ENCODE assay signal across 27 mouse cellular contexts in genomic region chr1:64317032-64317636, GRCm38 (mm10).
A peak's percentile ranks its signal among the peaks of the same experiment; 100 is the strongest.
DNase-seq lines count a peak whose midpoint lies in the region; ATAC-seq and TF ChIP-seq lines count a peak whose summit lies in the region.
"Had no signal": no experiment of that assay in that cellular context is flagged by ENCODE, and none has a peak within 500 bp of the region (broad histone marks: within the 10 kb centered on the region; RNA-seq: fewer than 3 reads in every experiment).

No protein-coding gene starts in this region.

- intact Hi-C loops in heart, postnatal 14 days (cut with DNase I), result no loop called here

- H3K4me2 ChIP-seq in heart, embryonic 15.5 days, result no peak overlapping the region
- H3K4me2 ChIP-seq in lung, postnatal 0 days (replicated peaks; ENCODE audit: low read depth, low read length), result no peak overlapping the region
- H3K4me2 ChIP-seq: embryonic facial prominence, embryonic 13.5 days; forebrain, embryonic 15.5 days; hindbrain, embryonic 13.5 days; liver, embryonic 15.5 days; lung, embryonic 14.5 days; midbrain, embryonic 11.5 days had no signal

- TF ChIP-seq EP300 in lung, postnatal 0 days (IDR thresholded peaks at IDR 0.05), result no peak

- H3K9ac ChIP-seq in heart, embryonic 15.5 days, result no peak overlapping the region
- no peak overlapping the region for H3K9ac ChIP-seq in lung, postnatal 0 days (replicated peaks; ENCODE audit: low read depth)
- H3K9ac ChIP-seq: embryonic facial prominence, embryonic 13.5 days; forebrain, embryonic 15.5 days; hindbrain, embryonic 13.5 days; liver, embryonic 15.5 days; lung, embryonic 14.5 days had no signal

- no peaks in the 10 kb centered on the region for H3K36me3 ChIP-seq in heart, embryonic 15.5 days
- no peaks in the 10 kb centered on the region for H3K36me3 ChIP-seq in lung, postnatal 0 days (ENCODE audit: insufficient read depth, low read length)
- H3K36me3 ChIP-seq: embryonic facial prominence, embryonic 13.5 days; forebrain, embryonic 10.5 days; forebrain, embryonic 15.5 days; G1E; hindbrain, embryonic 13.5 days; liver, embryonic 15.5 days had no signal

- no peak for TF ChIP-seq CTCF in lung, postnatal 0 days (IDR thresholded peaks at IDR 0.05)

- no peaks in the 10 kb centered on the region for H3K27me3 ChIP-seq in heart, embryonic 15.5 days
- no peaks in the 10 kb centered on the region for H3K27me3 ChIP-seq in lung, postnatal 0 days (replicated peaks; ENCODE audit: insufficient read depth, low read length)
- H3K27me3 ChIP-seq: embryonic facial prominence, embryonic 13.5 days; forebrain, embryonic 15.5 days; hindbrain, embryonic 13.5 days; liver, embryonic 15.5 days; Patski had no signal

- peak; percentile 66 for DNase-seq in adrenal gland, adult 2 months
- DNase-seq in adrenal gland, postnatal 4 days (ENCODE audit: low spot score in 2 of 2), result no peak
- DNase-seq in heart, postnatal 14 days, result no peak
- no peak for DNase-seq in lung, postnatal 0 days (ENCODE audit: low spot score)
- DNase-seq in lung, postnatal 14 days, result no peak
- no peak for DNase-seq in urinary bladder, postnatal 4 days (ENCODE audit: low spot score in 2 of 2)
- DNase-seq: cerebellum, adult 18-20 months; gastrocnemius, postnatal 25 days; kidney, adult 9 months; kidney, postnatal 10 days; layer of hippocampus, adult 9-11 months; liver; lung, embryonic 14.5 days; lung, postnatal 36 days; right cerebral cortex, postnatal 25 days; thymus, postnatal 14 days had no signal

- peak overlapping the region; percentile 43 for H3K27ac ChIP-seq in heart, embryonic 15.5 days
- no peak overlapping the region for H3K27ac ChIP-seq in lung, postnatal 0 days (ENCODE audit: low read length)
- H3K27ac ChIP-seq: embryonic facial prominence, embryonic 13.5 days; forebrain, embryonic 10.5 days; forebrain, embryonic 15.5 days; hindbrain, embryonic 13.5 days; liver, embryonic 15.5 days had no signal

- 0 out of 2 replicates have a peak, but pooled peaks have one; percentile 50 for ATAC-seq in heart, embryonic 15.5 days (replicated peaks; ENCODE audit: insufficient number of reproducible peaks, insufficient read depth, low FRiP score, low read depth)
- ATAC-seq in lung, postnatal 0 days, result peak; percentile 61
- ATAC-seq: forebrain, embryonic 15.5 days; intestine, embryonic 16.5 days; midbrain, embryonic 16.5 days; Patski had no signal

- 31% methylated on average over 5 of the region's 5 CpGs for WGBS in heart, embryonic 15.5 days
- WGBS in lung, postnatal 0 days, result 55% methylated on average over 5 of the region's 5 CpGs

- H3K4me1 ChIP-seq in heart, embryonic 15.5 days (replicated peaks), result peaks cover 4% of the 10 kb centered on the region
- no peaks in the 10 kb centered on the region for H3K4me1 ChIP-seq in lung, postnatal 0 days (ENCODE audit: insufficient read depth, low read depth, low read length)
- H3K4me1 ChIP-seq: forebrain, embryonic 15.5 days; liver, embryonic 15.5 days had no signal

- H3K4me3 ChIP-seq in heart, embryonic 15.5 days, result no peak overlapping the region
- no peak overlapping the region for H3K4me3 ChIP-seq in lung, postnatal 0 days (ENCODE audit: low read depth, low read length)
- H3K4me3 ChIP-seq: embryonic facial prominence, embryonic 13.5 days; forebrain, embryonic 10.5 days; forebrain, embryonic 15.5 days; hindbrain, embryonic 13.5 days; liver, embryonic 15.5 days had no signal

- H3K9me3 ChIP-seq in heart, embryonic 15.5 days (replicated peaks), result no peaks in the 10 kb centered on the region
- no peaks in the 10 kb centered on the region for H3K9me3 ChIP-seq in lung, postnatal 0 days (ENCODE audit: low read length)
- H3K9me3 ChIP-seq: embryonic facial prominence, embryonic 13.5 days; forebrain, embryonic 10.5 days; forebrain, embryonic 15.5 days; G1E; hindbrain, embryonic 13.5 days; liver, embryonic 15.5 days had no signal
